Mouse (Mus musculus) CH12.LX (cell line): Measurements from ENCODE around the gene Il9. TPM values are rescaled to one million over a fixed set of nuclear protein-coding genes. Genes with fewer than 3 reads are reported as not detected.

ENCODE experiments used
- DNase-seq: peaks from one replicate; pipeline ENCODE4 v3.0.0-alpha.2; 2013; ENCODE audit errors: extremely low read depth
- H3K27ac ChIP-seq: 2 replicates; pipeline ENCODE4 v1.5.1; 2012; ENCODE audit warnings: low read depth, mild to moderate bottlenecking, control low read depth, moderate library complexity; ENCODE audit not compliant: insufficient read depth
- H3K27me3 ChIP-seq: replicated peaks from 2 replicates; pipeline ENCODE3; 2012; ENCODE audit warnings: inconsistent platforms
- H3K36me3 ChIP-seq, 2 experiments: replicated peaks in 1 of 2; 2 replicates each; pipeline versions ENCODE3 to v1.6.1; 2012; ENCODE audit warnings: inconsistent platforms in 1 of 2, low read length in 1 of 2, mild to moderate bottlenecking in 1 of 2, mixed read lengths in 1 of 2, moderate library complexity in 1 of 2; ENCODE audit not compliant: control insufficient read depth in 1 of 2, insufficient read depth in 1 of 2
- H3K4me1 ChIP-seq, 2 experiments: 2 replicates each; pipeline ENCODE4 v1.6.1; 2012; ENCODE audit warnings: inconsistent platforms in 1 of 2, moderate library complexity in 1 of 2; ENCODE audit not compliant: insufficient read depth in 2 of 2, control insufficient read depth in 1 of 2
- H3K4me2 ChIP-seq: 2 replicates; pipeline ENCODE4 v1.6.1; 2012; ENCODE audit warnings: low read depth, mild to moderate bottlenecking, control low read depth; ENCODE audit not compliant: poor library complexity, insufficient read depth, severe bottlenecking
- H3K4me3 ChIP-seq, 3 experiments: fragments of 150-350 bp in 1 of 3; sonication (generic) in 1 of 3; replicated peaks in 1 of 3; 2 replicates each; pipeline versions ENCODE3 to v1.5.1; 2011 to 2012; ENCODE audit warnings: low read depth in 2 of 3, low read length in 2 of 3, mild to moderate bottlenecking in 2 of 3, moderate library complexity in 2 of 3, control low read depth in 1 of 3, improper control_type of control experiment in 1 of 3, inconsistent platforms in 1 of 3, mixed read lengths in 1 of 3; ENCODE audit not compliant: poor library complexity in 1 of 3
- H3K79me2 ChIP-seq: replicated peaks from 2 replicates; pipeline ENCODE4 v1.6.1; 2012; ENCODE audit warnings: mild to moderate bottlenecking, moderate library complexity; ENCODE audit not compliant: control insufficient read depth, poor library complexity, insufficient read depth, severe bottlenecking; ENCODE audit errors: extremely low read depth
- H3K9ac ChIP-seq: 2 replicates; pipeline ENCODE4 v1.6.1; 2012; ENCODE audit warnings: low read depth, mild to moderate bottlenecking, control low read depth, moderate library complexity; ENCODE audit not compliant: insufficient read depth
- H3K9me3 ChIP-seq: replicated peaks from 2 replicates; pipeline ENCODE3; 2012; ENCODE audit warnings: low read length, inconsistent platforms, mixed read lengths
- BHLHE40 ChIP-seq: IDR thresholded peaks from 2 replicates; pipeline ENCODE4 v1.6.1; 2011; ENCODE audit warnings: mild to moderate bottlenecking, low read depth, low read length, improper control_type of control experiment
- CHD1 ChIP-seq: IDR thresholded peaks from 2 replicates; pipeline ENCODE4 v1.6.1; 2012; ENCODE audit warnings: low read depth, low read length, improper control_type of control experiment, inconsistent platforms
- CHD2 ChIP-seq: IDR thresholded peaks from 2 replicates; pipeline ENCODE4 v1.6.1; 2011; ENCODE audit warnings: low read length, improper control_type of control experiment
- CTCF ChIP-seq, 2 experiments: IDR thresholded peaks in 1 of 2; conservative IDR thresholded peaks in 1 of 2; 2 replicates each; pipeline ENCODE4 v1.5.1; 2011 to 2012; ENCODE audit warnings: low read depth in 2 of 2, low read length in 2 of 2, improper control_type of control experiment in 1 of 2, inconsistent platforms in 1 of 2, mild to moderate bottlenecking in 1 of 2, moderate library complexity in 1 of 2
- E2F4 ChIP-seq: IDR thresholded peaks from 2 replicates; pipeline ENCODE4 v1.6.1; 2011; ENCODE audit warnings: low read depth, low read length, improper control_type of control experiment; ENCODE audit not compliant: insufficient replicate concordance
- ELF1 ChIP-seq: IDR thresholded peaks from 2 replicates; pipeline ENCODE4 v1.6.1; 2014; ENCODE audit warnings: low read depth, mild to moderate bottlenecking, inconsistent platforms, low read length, improper control_type of control experiment
- ETS1 ChIP-seq: conservative IDR thresholded peaks from 2 replicates; pipeline ENCODE4 v1.6.1; 2012; ENCODE audit warnings: low read depth, mild to moderate bottlenecking, inconsistent platforms, low read length, improper control_type of control experiment, moderate library complexity
- GABPA ChIP-seq: IDR thresholded peaks from 2 replicates; pipeline ENCODE4 v1.6.1; 2012; ENCODE audit warnings: low read depth, low read length, improper control_type of control experiment, inconsistent platforms; ENCODE audit not compliant: insufficient replicate concordance
- HCFC1 ChIP-seq: IDR thresholded peaks from 2 replicates; pipeline ENCODE4 v1.6.1; 2012; ENCODE audit warnings: low read depth, mild to moderate bottlenecking, inconsistent platforms, low read length, improper control_type of control experiment
- JUN ChIP-seq: IDR thresholded peaks from 2 replicates; pipeline ENCODE4 v1.6.1; 2011; ENCODE audit warnings: low read depth, mild to moderate bottlenecking, low read length, improper control_type of control experiment, moderate library complexity; ENCODE audit not compliant: insufficient read depth
- JUND ChIP-seq: conservative IDR thresholded peaks from 2 replicates; pipeline ENCODE4 v1.6.1; 2011; ENCODE audit warnings: low read depth, low read length, improper control_type of control experiment
- MAFK ChIP-seq: IDR thresholded peaks from 2 replicates; pipeline ENCODE4 v1.6.1; 2011; ENCODE audit warnings: low read length, improper control_type of control experiment; ENCODE audit not compliant: insufficient replicate concordance
- MAX ChIP-seq: IDR thresholded peaks from 2 replicates; pipeline ENCODE4 v1.6.1; 2011; ENCODE audit warnings: low read length, improper control_type of control experiment
- MAZ ChIP-seq: IDR thresholded peaks from 2 replicates; pipeline ENCODE4 v1.6.1; 2012; ENCODE audit warnings: low read depth, mild to moderate bottlenecking, inconsistent platforms, low read length, improper control_type of control experiment, moderate library complexity
- MEF2A ChIP-seq: IDR thresholded peaks from 2 replicates; pipeline ENCODE4 v1.6.1; 2014; ENCODE audit warnings: low read depth, mild to moderate bottlenecking, inconsistent platforms, low read length, improper control_type of control experiment, borderline replicate concordance
- MYC ChIP-seq: IDR thresholded peaks from 2 replicates; pipeline ENCODE4 v1.6.1; 2011; ENCODE audit warnings: low read depth, mild to moderate bottlenecking, improper control_type of control experiment, low read length
- NELFE ChIP-seq: IDR thresholded peaks from 2 replicates; pipeline ENCODE4 v1.6.1; 2011; ENCODE audit warnings: low read depth, low read length, improper control_type of control experiment
- NRF1 ChIP-seq: IDR thresholded peaks from 2 replicates; pipeline ENCODE4 v1.6.1; 2014; ENCODE audit warnings: low read depth, mild to moderate bottlenecking, inconsistent platforms, low read length, improper control_type of control experiment, moderate library complexity
- POLR2A ChIP-seq: IDR thresholded peaks from 2 replicates; pipeline ENCODE4 v1.6.1; 2011; ENCODE audit warnings: low read depth, mild to moderate bottlenecking, improper control_type of control experiment, low read length
- POLR2AphosphoS2 ChIP-seq: IDR thresholded peaks from 2 replicates; pipeline ENCODE4 v1.6.1; 2011; ENCODE audit warnings: low read depth, low read length, improper control_type of control experiment
- RAD21 ChIP-seq: IDR thresholded peaks from 2 replicates; pipeline ENCODE4 v1.6.1; 2011; ENCODE audit warnings: low read depth, mild to moderate bottlenecking, low read length, improper control_type of control experiment, moderate library complexity
- SIN3A ChIP-seq: IDR thresholded peaks from 2 replicates; pipeline ENCODE4 v1.6.1; 2012; ENCODE audit warnings: low read length, improper control_type of control experiment, inconsistent platforms
- SMC3 ChIP-seq: IDR thresholded peaks from 2 replicates; pipeline ENCODE4 v1.6.1; 2011; ENCODE audit warnings: low read depth, low read length, improper control_type of control experiment
- TBP ChIP-seq: conservative IDR thresholded peaks from 2 replicates; pipeline ENCODE4 v1.6.1; 2011; ENCODE audit warnings: low read depth, low read length, improper control_type of control experiment
- UBTF ChIP-seq: IDR thresholded peaks from 2 replicates; pipeline ENCODE4 v1.6.1; 2012; ENCODE audit warnings: low read depth, mild to moderate bottlenecking, inconsistent platforms, low read length, improper control_type of control experiment, moderate library complexity
- USF1 ChIP-seq: IDR thresholded peaks from 2 replicates; pipeline ENCODE4 v1.6.1; 2014; ENCODE audit warnings: low read depth, mild to moderate bottlenecking, inconsistent platforms, low read length, improper control_type of control experiment
- USF2 ChIP-seq: conservative IDR thresholded peaks from 2 replicates; pipeline ENCODE4 v1.6.1; 2011; ENCODE audit warnings: low read depth, low read length, improper control_type of control experiment
- ZC3H11A ChIP-seq: IDR thresholded peaks from 2 replicates; pipeline ENCODE4 v1.6.1; 2012; ENCODE audit warnings: low read depth, mild to moderate bottlenecking, inconsistent platforms, low read length, improper control_type of control experiment
- ZKSCAN1 ChIP-seq: IDR thresholded peaks from 2 replicates; pipeline ENCODE4 v1.6.1; 2012; ENCODE audit warnings: low read depth, inconsistent platforms, low read length, improper control_type of control experiment, borderline replicate concordance
- dilution Hi-C: fragments of 300-500 bp; cut with MboI; formaldehyde crosslinking; loops from 2 replicates; pipeline ENCODE4 v1.14.3; 2020; ENCODE audit warnings: low sequenced_read_pairs; ENCODE audit not compliant: extremely low pct_unique_long_range_greater_than_20kb, extremely low pct_ligation_motif_present
- in situ Hi-C: fragments of 300-500 bp; cut with MboI; formaldehyde crosslinking; loops from 3 replicates; pipeline ENCODE4 v1.14.3; 2019; ENCODE audit warnings: low sequenced_read_pairs, low pct_ligation_motif_present, low pct_unique_long_range_greater_than_20kb, mixed read lengths
- polyA plus RNA-seq: library from polyadenylated mRNA; unstranded; fragments of >175 nt; gene quantifications from 2 replicates; pipeline ENCODE4 v1.2.1, GENCODE M21; 2012; ENCODE audit warnings: low read depth; ENCODE audit not compliant: insufficient read length
- total RNA-seq, 2 experiments: library from RNA; depleted of rRNA; stranded (reverse); fragments of 300-350 nt in 1 of 2; fragments of >200 nt in 1 of 2; gene quantifications; 2 replicates each; pipeline ENCODE4 v1.2.3; 2012 to 2014

Il9 gene
- total RNA-seq (2012; rRNA removed) (not detected in 2 replicates), total RNA-seq (2014; rRNA removed) (not detected in 2 replicates), polyA plus RNA-seq (not detected in 2 replicates)

DNA sequence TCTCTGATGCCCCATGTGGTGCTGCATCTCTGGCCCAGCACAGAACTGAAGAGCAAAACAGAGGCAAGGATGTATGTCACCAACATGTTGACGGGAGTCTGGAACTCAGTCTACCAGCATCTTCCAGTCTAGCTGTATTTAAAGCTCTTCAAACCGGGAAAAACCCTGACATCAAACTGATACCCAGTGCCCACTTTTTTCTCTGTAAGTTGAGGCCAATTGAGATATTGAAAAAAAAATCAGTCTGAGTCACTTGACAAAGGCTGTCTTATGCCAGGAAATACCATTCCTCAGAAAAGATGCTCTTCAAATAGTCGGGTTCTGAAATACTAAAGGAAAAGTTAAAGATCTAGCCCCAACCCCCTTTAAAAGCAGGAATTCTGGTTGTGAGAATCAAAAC, at the start of gene Il9:
Gene Il9 (minus strand): TSS at position 101 of the 400 bp plus-strand sequence.
- no peak within 1 kb of the TSS for H3K4me3 ChIP-seq
- no peak within 1 kb of the TSS for H3K9ac ChIP-seq
- no peaks in the 10 kb centered on the region for H3K79me2 ChIP-seq
- peaks cover 0 to 3% of the 10 kb centered on the region in 2 experiments; a peak in 2 of 4 replicates for H3K4me1 ChIP-seq
- H3K4me2 ChIP-seq, result no peak within 1 kb of the TSS
- dilution Hi-C loops, result no loop called here
- in situ Hi-C loops, result no loop called here
- H3K36me3 ChIP-seq, result no peaks in the 10 kb centered on the region
- no peak within 1 kb of the TSS for H3K27ac ChIP-seq
- H3K9me3 ChIP-seq, result no peaks in the 10 kb centered on the region
- TF ChIP-seq HCFC1, result no peak
- no peak for TF ChIP-seq MAX
- no peak for TF ChIP-seq ZC3H11A
- TF ChIP-seq SMC3, result no peak
- TF ChIP-seq ELF1, result no peak
- no peak for TF ChIP-seq POLR2AphosphoS2
- TF ChIP-seq USF1, result no peak
- TF ChIP-seq GABPA, result no peak
- TF ChIP-seq USF2, result no peak
- TF ChIP-seq UBTF, result no peak
- no peak for TF ChIP-seq ZKSCAN1
- TF ChIP-seq JUND, result no peak
- no peak for TF ChIP-seq MAZ
- no peak for TF ChIP-seq CHD2
- no peak for TF ChIP-seq POLR2A
- no peak for TF ChIP-seq TBP
- TF ChIP-seq JUN, result no peak
- TF ChIP-seq SIN3A, result no peak
- DNase-seq, result no peak
- peaks cover 89% of the 10 kb centered on the region for H3K27me3 ChIP-seq

DNA sequence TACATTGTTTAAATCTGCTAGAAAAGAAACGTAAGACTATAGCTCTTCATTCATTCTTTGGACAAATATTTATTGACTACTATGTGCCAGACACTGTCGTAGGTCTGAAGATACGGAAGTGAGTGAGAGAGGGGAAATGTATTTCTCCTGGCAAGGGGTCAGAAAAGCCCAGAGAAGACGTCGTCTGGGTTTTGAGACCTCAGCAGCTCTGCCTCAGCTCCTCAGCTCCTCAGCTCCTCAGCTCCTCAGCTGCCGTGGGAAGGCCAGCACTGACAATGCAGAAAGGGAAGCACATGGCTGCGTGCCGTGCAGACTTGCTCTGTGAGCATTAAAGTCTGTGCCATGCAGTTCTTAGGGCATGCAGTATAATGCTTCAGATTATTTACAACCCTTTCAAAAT, 47.6 kb upstream of the Il9 start:
- Histone ChIP-seq H3K4me3 (no peak overlapping the region), H3K9me3 (peaks cover 7% of the 10 kb centered on the region), H3K79me2 (no peaks in the 10 kb centered on the region), H3K27me3 (peaks cover 69% of the 10 kb centered on the region), H3K4me2 (no peak overlapping the region), H3K36me3 (no peaks in the 10 kb centered on the region), H3K4me1 (no peaks in the 10 kb centered on the region), H3K9ac (no peak overlapping the region), H3K27ac (no peak overlapping the region)
- in situ Hi-C loops, result no loop called here
- DNase-seq, result no peak
- TF ChIP-seq UBTF, result no peak
- TF ChIP-seq E2F4, result no peak
- no peak for TF ChIP-seq CHD1
- no peak for TF ChIP-seq NRF1
- no peak for TF ChIP-seq POLR2AphosphoS2
- TF ChIP-seq CTCF (conservative IDR thresholded peaks at IDR 0.05 in 1 of 2, IDR thresholded peaks at IDR 0.05 in 1 of 2; ENCODE audit: low read depth in 2 of 2, low read length in 2 of 2), result no peak
- TF ChIP-seq ZC3H11A, result no peak
- TF ChIP-seq MAFK, result no peak
- TF ChIP-seq ELF1, result no peak
- TF ChIP-seq SMC3, result no peak
- no peak for TF ChIP-seq USF2
- no peak for TF ChIP-seq BHLHE40
- TF ChIP-seq MEF2A, result no peak
- TF ChIP-seq ETS1, result no peak
- TF ChIP-seq GABPA, result no peak
- no peak for TF ChIP-seq MYC
- no peak for TF ChIP-seq USF1
- TF ChIP-seq RAD21, result no peak
- no peak for TF ChIP-seq NELFE
- no peak for TF ChIP-seq TBP
- dilution Hi-C loops, result no loop called here
